Mouse (Mus musculus): Measurements from ENCODE around the gene Bbx.

The Bbx gene

GRCm38 (mm10) chr16:50432062-50432878 lies at the start of gene Bbx:
Gene Bbx (minus strand): TSS chr16:50432390.
- DNase-seq (ENCODE audit: low read depth, low spot score) = peak; percentile 78

DNA sequence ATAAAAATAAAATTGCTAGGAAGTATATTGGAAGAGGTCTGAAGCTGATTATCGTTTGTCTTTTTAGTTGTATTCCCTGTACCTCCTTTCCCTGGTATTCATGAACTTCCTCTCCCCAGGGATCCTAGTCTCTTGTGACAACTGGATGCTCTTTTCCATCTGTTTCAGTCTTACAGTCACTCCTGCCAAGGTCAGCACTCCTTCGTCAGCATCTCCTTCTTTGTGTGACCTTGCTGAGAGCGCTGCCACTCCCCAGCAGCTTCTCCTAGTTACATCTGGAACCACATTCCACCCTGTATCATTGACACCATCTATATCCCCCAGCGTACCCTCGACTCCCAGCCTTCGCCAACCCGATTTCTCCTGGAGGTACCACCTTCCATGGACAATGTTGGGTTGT lies 49.7 kb upstream of the Bbx start:
- DNase-seq (ENCODE audit: low read depth, low spot score) = no peak

- no peak for DNase-seq (ENCODE audit: low read depth, low spot score)
Observed at GRCm38 (mm10) chr16:50481341-50481740, 49.2 kb upstream of the Bbx start.

GRCm38 (mm10) chr16:50478695-50479094 lies 46.5 kb upstream of the Bbx start:
- DNase-seq (ENCODE audit: low read depth, low spot score) = no peak

DNA sequence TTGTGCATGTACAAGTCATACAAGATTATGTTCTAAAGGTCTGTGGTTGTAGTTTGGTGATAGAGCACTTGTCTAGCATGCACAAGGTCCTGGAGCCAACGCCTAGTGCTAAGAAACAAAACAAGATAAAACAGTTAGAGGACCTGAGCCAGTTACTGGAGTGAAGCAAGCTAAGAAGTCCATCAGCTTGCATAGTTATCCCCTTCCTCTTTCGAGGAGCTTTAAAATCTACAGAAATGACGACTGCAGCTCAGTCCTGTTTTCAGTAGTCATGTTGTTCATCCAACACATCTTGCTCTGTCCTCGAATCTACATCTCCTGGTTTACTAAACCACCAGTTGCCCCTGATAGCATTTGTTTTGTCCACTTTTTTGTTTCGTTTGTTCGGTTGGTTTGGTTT lies 45.4 kb upstream of the Bbx start:
- DNase-seq (ENCODE audit: low read depth, low spot score) = no peak

- no peak for DNase-seq (ENCODE audit: low read depth, low spot score)
Observed at GRCm38 (mm10) chr16:50462226-50462870, 30.2 kb upstream of the Bbx start.

GRCm38 (mm10) chr16:50459146-50459545 lies 27.0 kb upstream of the Bbx start:
- DNase-seq (ENCODE audit: low read depth, low spot score) = no peak

- no peak for DNase-seq (ENCODE audit: low read depth, low spot score)
Observed at GRCm38 (mm10) chr16:50456053-50456452, 23.9 kb upstream of the Bbx start.

DNA sequence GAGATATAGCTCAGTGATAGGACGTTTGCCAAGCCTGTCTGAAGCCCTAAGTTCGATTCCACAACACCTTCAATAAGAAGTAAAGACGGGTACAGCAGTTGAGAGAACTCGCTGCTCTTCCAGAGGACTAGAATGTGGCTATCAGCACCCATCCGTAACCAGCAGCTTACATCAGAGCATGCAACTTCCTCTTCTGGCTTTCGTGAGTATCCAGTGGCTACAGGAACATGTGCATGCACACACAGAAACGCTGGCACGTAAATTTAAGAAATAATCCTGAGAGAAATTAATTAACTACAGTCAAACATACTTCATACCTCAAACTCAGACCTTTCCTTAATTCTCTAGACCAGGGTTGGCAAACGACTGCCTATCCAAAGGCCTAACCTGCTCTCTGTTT lies 16.9 kb upstream of the Bbx start:
- DNase-seq (ENCODE audit: low read depth, low spot score) = no peak

DNA sequence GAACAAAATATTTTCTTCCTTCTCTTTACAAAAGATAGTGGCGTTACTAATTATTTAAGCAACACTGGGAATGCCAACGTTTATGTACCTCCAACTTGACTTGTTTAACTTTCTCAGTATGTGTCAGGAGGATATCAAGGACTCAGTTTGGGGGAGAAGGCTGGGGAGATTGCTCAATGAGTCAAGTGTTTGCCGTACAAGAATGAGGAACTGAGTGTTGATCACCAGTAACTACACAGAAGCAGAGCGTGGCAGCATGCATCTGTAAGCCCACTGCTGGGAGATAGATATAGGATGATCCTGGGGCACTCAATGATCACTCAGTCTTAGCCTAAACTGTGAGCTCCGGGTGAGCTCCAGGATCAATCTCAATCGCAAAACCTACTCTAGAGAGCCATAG lies 12.8 kb upstream of the Bbx start:
- no peak for DNase-seq (ENCODE audit: low read depth, low spot score)

DNA sequence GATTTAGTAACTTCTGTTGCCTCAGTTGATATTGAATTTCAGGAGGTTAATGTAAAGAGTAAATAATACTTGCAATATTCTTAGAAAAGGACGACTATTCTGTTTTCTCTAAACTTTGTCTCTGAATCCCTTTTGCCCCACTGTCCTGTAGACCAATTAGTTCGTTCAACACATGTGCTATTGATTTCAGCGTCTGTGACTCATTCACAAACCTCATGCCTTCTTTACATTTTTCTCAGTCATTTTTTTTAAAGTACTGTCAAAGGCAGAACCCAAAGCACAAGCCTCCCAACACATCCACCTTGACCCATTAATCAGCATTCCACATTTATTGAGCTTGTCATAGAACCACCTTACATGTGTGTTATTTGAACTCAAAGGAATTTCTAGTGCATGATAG lies 6.6 kb upstream of the Bbx start:
- DNase-seq (ENCODE audit: low read depth, low spot score) = no peak

DNA sequence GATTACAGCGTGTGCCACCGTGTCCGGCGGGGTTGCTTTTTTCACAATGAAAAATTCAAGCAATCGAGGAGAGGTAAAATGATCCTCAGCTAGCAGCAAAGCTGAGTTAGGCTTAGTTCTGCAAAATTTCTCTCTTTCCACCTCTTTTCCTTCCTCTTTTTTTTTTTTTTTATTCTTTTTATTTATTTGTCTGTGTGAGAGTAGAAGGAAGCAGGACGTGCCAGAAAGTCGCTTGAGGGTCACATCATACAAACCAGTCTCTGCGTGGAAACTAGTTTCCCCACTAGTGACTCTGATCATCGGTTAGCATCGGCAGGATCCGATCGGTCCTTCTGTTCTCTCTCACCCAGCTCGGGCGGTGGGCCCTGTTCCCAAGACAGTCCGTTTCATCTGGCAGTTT lies 5.6 kb upstream of the Bbx start:
- no peak for DNase-seq (ENCODE audit: low read depth, low spot score)

DNA sequence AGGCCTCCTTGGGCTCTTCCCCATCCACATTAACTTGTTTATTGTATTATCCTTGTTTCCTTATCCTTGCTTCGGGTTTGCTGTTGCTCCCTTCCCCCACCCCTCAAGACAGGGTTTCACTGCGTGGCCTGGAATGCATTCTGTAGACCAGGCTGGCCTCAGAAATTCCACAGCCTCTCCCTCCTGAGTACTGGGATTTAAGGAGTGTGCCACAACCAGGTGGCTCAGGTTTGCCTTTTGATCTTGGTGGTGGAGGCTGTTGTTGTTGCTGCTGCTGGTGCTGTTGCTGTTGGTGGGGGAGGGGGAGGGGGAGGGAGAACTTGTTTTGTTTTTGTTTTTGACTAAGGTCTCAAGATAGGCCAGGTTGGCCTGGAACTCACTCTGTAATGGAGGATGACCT lies 5.1 kb upstream of the Bbx start:
- DNase-seq (ENCODE audit: low read depth, low spot score) = no peak

DNA sequence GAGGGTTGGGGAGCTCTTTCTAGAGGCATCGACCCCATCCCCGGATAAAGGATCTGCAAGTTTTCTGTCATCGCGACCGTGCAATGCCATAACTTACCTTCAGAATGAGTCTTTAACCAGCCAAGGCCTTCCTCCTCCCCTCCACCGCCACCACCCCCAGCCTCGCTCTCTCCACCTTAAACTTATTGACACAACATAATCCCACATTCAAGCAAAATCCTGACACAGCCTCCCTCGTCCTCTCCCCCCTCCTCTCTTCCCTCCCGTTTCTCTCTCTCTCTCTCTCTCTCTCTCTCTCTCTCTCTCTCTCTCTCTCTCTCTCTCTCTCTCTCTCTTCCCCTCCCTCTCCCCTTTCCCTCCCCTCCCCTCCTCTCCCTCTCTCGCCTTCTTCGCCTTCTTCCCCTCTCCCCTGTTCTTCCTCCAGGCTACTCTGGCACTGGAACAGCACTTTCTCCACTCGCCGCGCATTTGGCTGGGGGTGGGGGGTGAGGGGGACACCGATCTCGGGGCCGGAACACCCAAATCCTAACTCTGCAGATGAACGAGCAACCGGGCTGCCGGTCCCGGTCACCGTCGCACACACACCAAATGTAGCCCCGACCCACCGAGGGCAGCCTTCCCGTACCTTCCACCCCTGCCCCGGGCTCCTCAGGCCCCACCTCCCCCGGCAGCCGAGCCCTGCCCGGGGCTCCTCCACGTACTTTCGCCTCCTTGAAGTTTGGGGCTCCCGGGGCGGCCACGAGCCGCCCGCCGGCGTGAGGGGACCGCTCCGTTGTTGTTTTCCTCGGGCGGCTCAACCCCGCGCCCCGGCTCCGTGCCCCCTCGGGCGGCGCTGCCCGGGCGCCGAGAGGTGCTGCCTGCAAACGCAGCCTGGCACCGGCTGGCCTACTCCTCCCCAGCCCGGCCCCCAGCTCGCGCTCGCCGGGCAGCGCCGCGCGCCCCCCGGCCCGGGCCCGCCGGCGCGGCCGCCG lies 894 bp downstream of the Bbx start:
- DNase-seq (ENCODE audit: low read depth, low spot score) = no peak

DNA sequence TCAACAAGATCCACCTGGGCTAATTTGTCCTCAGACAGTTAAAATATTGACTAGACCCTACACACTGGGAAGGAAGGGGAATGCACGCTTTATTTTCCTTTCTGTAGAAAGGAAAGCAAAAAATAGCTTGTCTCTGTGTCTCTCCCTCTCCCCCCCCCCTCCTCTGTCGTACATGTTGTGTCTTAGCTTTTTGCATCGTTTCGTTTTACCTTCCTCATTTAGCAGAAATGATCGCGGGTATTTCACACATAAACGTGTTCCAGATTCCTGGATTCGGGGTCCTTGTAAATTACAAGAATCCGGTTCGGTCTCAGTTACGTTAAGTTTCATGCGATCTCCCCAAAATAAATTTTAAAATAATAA lies 1.7 kb downstream of the Bbx start:
- DNase-seq (ENCODE audit: low read depth, low spot score) = no peak

DNA sequence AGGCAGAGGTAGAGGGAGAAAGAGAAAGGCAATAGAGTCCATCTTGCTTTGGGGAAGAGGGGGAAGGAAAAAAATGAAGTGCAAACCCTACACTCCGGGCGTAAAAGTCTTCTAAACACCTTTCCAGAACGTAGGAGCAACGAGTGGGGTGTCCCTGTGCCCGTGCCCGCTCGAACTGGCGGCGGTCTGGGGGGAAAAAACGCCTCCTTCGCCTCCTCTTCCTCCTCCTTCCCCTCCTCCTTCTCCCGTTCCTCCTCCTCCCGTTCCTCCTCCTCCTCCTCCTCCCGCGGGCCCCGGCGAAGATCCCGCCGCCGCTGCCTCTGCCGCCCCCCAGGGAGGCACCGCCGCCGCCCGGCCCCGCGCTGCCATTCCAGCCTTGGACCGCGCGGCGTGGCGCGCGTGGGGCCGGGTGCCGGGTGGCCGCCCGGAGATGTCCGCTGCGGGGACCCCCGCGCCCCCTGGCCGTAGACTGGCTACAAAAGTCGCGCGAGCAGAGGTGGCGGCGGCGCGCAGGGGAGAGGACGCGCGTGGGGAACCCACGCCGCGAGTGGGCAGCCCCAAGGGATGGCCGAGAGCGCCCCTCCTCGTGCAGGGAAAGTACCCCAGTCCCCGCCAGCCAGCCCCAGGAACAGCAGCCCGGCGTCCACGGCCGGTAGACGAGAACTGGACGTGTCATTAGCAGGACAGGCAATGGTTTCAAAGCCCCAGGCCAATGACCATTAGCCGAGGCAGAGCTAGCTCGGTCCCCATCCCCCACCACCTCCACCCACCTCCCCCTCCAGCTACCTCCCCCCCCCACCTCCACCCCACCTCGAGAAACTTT lies 2.3 kb downstream of the Bbx start:
- DNase-seq (ENCODE audit: low read depth, low spot score) = no peak

DNA sequence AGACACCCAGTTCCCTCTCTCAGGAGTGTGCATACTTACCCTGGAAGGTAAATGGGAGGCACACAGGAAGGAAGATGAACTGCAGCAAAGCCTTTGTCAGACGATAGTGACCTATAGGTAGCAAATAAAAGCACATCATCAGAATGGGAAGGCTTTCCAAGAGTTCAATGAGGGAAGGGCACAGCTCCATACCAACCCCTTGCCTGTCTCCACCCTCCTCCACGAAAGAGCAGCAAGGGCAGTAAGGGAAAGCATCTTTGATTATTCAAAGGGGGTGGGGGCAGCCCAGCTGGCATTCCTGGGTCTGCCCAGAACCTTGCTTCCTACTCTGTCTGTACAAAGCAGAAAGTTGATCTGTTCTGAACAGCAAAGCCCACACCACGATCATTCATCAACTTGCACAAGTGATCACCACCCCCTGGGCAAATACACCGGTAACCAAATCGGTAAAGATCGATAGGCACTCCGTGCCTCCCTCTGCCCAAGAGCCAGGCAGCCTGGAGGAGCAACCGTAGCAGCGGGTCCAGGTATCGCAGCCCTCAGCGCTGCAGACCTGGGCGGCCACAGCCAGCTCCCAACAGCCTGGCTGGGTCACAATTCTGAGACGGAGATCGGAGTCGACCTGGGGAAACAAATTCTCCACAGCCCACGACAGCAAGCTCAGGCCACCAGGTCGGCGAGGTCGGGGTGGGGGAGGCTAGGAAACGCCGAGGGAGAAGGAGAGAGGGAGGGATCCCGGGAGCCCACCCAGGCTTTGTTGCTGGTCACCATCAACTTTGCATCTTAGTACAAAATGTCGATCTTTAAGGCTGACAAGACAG lies 3.1 kb downstream of the Bbx start:
- no peak for DNase-seq (ENCODE audit: low read depth, low spot score)

- no peak for DNase-seq (ENCODE audit: low read depth, low spot score)
Observed at GRCm38 (mm10) chr16:50420130-50420529, 12.1 kb downstream of the Bbx start.

DNA sequence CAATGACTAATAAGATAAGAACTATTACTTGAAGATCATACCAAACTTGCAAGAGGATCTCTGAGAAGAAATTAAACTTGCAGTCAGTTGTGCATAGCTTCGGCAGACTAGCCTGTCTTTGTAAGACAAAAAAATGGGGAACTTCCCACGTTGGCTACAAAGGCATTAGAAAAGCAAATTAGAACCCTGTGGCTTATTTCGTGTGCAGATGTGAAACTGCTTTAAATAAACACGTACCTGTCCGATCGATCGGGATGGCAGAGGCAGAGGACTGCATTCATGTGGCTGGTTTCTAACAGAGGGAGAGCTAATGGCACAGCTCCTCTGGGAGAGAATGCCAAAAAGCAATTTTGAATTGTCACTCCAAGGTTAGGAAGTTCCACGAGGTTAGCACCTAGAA lies 16.8 kb downstream of the Bbx start:
- DNase-seq (ENCODE audit: low read depth, low spot score) = no peak

GRCm38 (mm10) chr16:50402851-50403250 lies 29.3 kb downstream of the Bbx start:
- DNase-seq (ENCODE audit: low read depth, low spot score) = no peak

GRCm38 (mm10) chr16:50399775-50400174 lies 32.4 kb downstream of the Bbx start:
- DNase-seq (ENCODE audit: low read depth, low spot score) = no peak

Data from c-Kit-negative CD71-positive TER-119-positive erythroid progenitor cells, embryonic 14.5 days (primary cell).